10 mouse cellular contexts compared by ENCODE assay signal in the genomic region with DNA sequence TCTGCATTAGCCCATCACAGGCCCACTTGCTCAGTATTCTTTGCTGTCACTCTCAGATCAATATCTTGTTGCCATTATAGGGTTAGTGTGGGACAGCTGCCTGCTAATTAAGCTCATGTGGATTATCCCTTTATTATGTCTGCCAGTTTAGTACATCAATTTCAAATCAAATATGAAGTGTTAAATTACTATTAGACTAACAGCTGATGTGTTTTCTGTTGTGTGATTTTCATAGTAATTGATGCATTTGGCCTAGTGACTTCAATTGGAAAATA. TPM values are rescaled to one million over a fixed set of nuclear protein-coding genes. Genes with fewer than 3 reads are reported as not detected.
A peak's percentile ranks its signal among the peaks of the same experiment; 100 is the strongest.
DNase-seq lines count a peak whose midpoint lies in the region; ATAC-seq and TF ChIP-seq lines count a peak whose summit lies in the region.
"Had no signal": no experiment of that assay in that cellular context is flagged by ENCODE, and none has a peak within 500 bp of the region (broad histone marks: within the 10 kb centered on the region; RNA-seq: fewer than 3 reads in every experiment).

No protein-coding gene starts in this region.

- no peak for TF ChIP-seq CTCF in layer of hippocampus, adult 2 months (conservative IDR thresholded peaks at IDR 0.05)
- no peak for TF ChIP-seq CTCF in stomach, postnatal 0 days (IDR thresholded peaks at IDR 0.05; ENCODE audit: low read depth)

- no peak for TF ChIP-seq EP300 in stomach, postnatal 0 days (optimal IDR thresholded peaks at IDR 0.05)

- no peaks in the 10 kb centered on the region for H3K9me3 ChIP-seq in heart, embryonic 10.5 days
- no peaks in the 10 kb centered on the region for H3K9me3 ChIP-seq in stomach, embryonic 16.5 days (replicated peaks; ENCODE audit: control insufficient read depth, low read length)
- H3K9me3 ChIP-seq in stomach, postnatal 0 days (ENCODE audit: control insufficient read depth, low read length): no peaks in the 10 kb centered on the region
- H3K9me3 ChIP-seq: G1E; liver, embryonic 13.5 days had no signal

- peaks cover 4% of the 10 kb centered on the region for H3K36me3 ChIP-seq in heart, embryonic 10.5 days
- H3K36me3 ChIP-seq in stomach, embryonic 16.5 days (ENCODE audit: control insufficient read depth, insufficient read depth, low read length): no peaks in the 10 kb centered on the region
- no peaks in the 10 kb centered on the region for H3K36me3 ChIP-seq in stomach, postnatal 0 days (ENCODE audit: control insufficient read depth, insufficient read depth, low read length)

- DNase-seq in heart, embryonic 10.5 days (ENCODE audit: low spot score): no peak
- no peak for DNase-seq in heart, postnatal 36 days
- no peak for DNase-seq in layer of hippocampus, adult 2 months (ENCODE audit: low spot score in 2 of 2)
- no peak for DNase-seq in layer of hippocampus, adult 18-20 months (ENCODE audit: low spot score in 2 of 2)
- DNase-seq in stomach, postnatal 0 days (ENCODE audit: low spot score): no peak
- no peak for DNase-seq in embryo, embryonic 10.5 days (ENCODE audit: low spot score)
- DNase-seq: liver, embryonic 13.5 days had no signal

- peak overlapping the region; percentile 81 for H3K27ac ChIP-seq in heart, embryonic 10.5 days
- peak overlapping the region; percentile 64 for H3K27ac ChIP-seq in layer of hippocampus, adult 2 months
- peak overlapping the region; percentile 31; the same call in 1 of the 2 replicates for H3K27ac ChIP-seq in stomach, embryonic 16.5 days (ENCODE audit: low read length)
- H3K27ac ChIP-seq in stomach, postnatal 0 days (replicated peaks): no peak overlapping the region
- H3K27ac ChIP-seq: liver, embryonic 13.5 days had no signal

- H3K4me2 ChIP-seq in stomach, embryonic 16.5 days (ENCODE audit: low read depth, low read length): no peak overlapping the region
- H3K4me2 ChIP-seq in stomach, postnatal 0 days (replicated peaks; ENCODE audit: low read depth): no peak overlapping the region
- H3K4me2 ChIP-seq: liver, embryonic 13.5 days had no signal

- H3K4me1 ChIP-seq in heart, embryonic 10.5 days: peaks cover 88% of the 10 kb centered on the region
- H3K4me1 ChIP-seq in stomach, embryonic 16.5 days (ENCODE audit: control insufficient read depth, insufficient read depth, low read length): peaks cover 19% of the 10 kb centered on the region
- H3K4me1 ChIP-seq in stomach, postnatal 0 days (replicated peaks; ENCODE audit: control insufficient read depth, insufficient read depth): peaks cover 5% of the 10 kb centered on the region; the same call in 1 of the 2 replicates

- no peaks in the 10 kb centered on the region for H3K27me3 ChIP-seq in heart, embryonic 10.5 days (ENCODE audit: insufficient read depth, poor library complexity, severe bottlenecking)
- H3K27me3 ChIP-seq in stomach, embryonic 16.5 days (ENCODE audit: control insufficient read depth, insufficient read depth, low read length): no peaks in the 10 kb centered on the region
- H3K27me3 ChIP-seq in stomach, postnatal 0 days (ENCODE audit: control insufficient read depth, insufficient read depth, low read length): no peaks in the 10 kb centered on the region
- H3K27me3 ChIP-seq: liver, embryonic 13.5 days had no signal

- intact Hi-C loops in heart, postnatal 36 days (cut with DNase I): no loop called here

- H3K4me3 ChIP-seq in heart, embryonic 10.5 days: no peak overlapping the region
- no peak overlapping the region for H3K4me3 ChIP-seq in layer of hippocampus, adult 2 months
- no peak overlapping the region for H3K4me3 ChIP-seq in stomach, embryonic 16.5 days (replicated peaks; ENCODE audit: low read length)
- no peak overlapping the region for H3K4me3 ChIP-seq in stomach, postnatal 0 days (ENCODE audit: low read depth, low read length)
- H3K4me3 ChIP-seq: liver, embryonic 13.5 days had no signal

- no peak overlapping the region for H3K9ac ChIP-seq in stomach, embryonic 16.5 days (ENCODE audit: low read length)
- no peak overlapping the region for H3K9ac ChIP-seq in stomach, postnatal 0 days (ENCODE audit: low read length)

- no peak for ATAC-seq in stomach, embryonic 16.5 days (ENCODE audit: insufficient read depth, low FRiP score)
- ATAC-seq in stomach, postnatal 0 days (ENCODE audit: low FRiP score, low TSS enrichment): no peak
- ATAC-seq in cerebellum, adult (ENCODE audit: insufficient number of reproducible peaks, low FRiP score, low TSS enrichment): no peak

RNA-seq across cellular contexts. Expression of gene Daam1, which starts 25.5 kb away (rescaled TPM):
- polyA plus RNA-seq in heart, embryonic 10.5 days (2016; fragmentation: Nextera tagmentation; extraction: Ambion mirVana): 11.5 and 20.1 TPM in 2 replicates
- 10 to 100 TPM; 68.1 to 82.1 TPM for total RNA-seq in heart, postnatal 36 days (2021)
- 10 to 100 TPM; 64.9 to 69.3 TPM for total RNA-seq in layer of hippocampus, adult 2 months (2021)
- 10 to 100 TPM; 58.1 to 63.0 TPM for total RNA-seq in layer of hippocampus, adult 18-20 months (2021)
- 12.2 and 13.2 TPM in 2 replicates for polyA plus RNA-seq in stomach, embryonic 16.5 days (2015; fragmentation: Nextera tagmentation; extraction: Ambion mirVana)
- polyA plus RNA-seq in stomach, postnatal 0 days (2015; fragmentation: Nextera tagmentation; extraction: Ambion mirVana): 6.9 and 7.2 TPM in 2 replicates
